Mouse (Mus musculus) c-Kit-negative CD71-positive TER-119-positive erythroid progenitor cells, embryonic 14.5 days (primary cell): ENCODE measurements at regions not wholly inside any gene's neighbourhood (a gene's known extent, or its start where the extent isn't known, plus 50 kb on each side); places are given as distances from the start of the nearest gene placed in this dataset.
"Not testable (repeated sequence)": the region's sequence is repeated elsewhere in the genome, so short reads cannot be mapped to it uniquely, and the experiment has no call there.

Experiments used
- DNase-seq: peaks from one replicate; pipeline ENCODE4 v3.0.0-alpha.2; 2013; ENCODE audit warnings: low read depth, low spot score

- DNase-seq: no peak
These were observed 795.3 kb downstream of the Cypt12 start for GRCm38 (mm10) chr3:18743474-18743873.

- DNase-seq: no peak
These were observed 796.0 kb downstream of the Cypt12 start for GRCm38 (mm10) chr3:18744216-18744615.

GRCm38 (mm10) chr3:18746206-18746605 is 798.0 kb downstream of the Cypt12 start:
- no peak for DNase-seq

GRCm38 (mm10) chr3:18746898-18747297 is 798.7 kb downstream of the Cypt12 start:
- no peak for DNase-seq

- DNase-seq: no peak
These were observed 803.5 kb downstream of the Cypt12 start for GRCm38 (mm10) chr3:18751660-18752259.

- no peak for DNase-seq
These were observed 816.3 kb downstream of the Cypt12 start for GRCm38 (mm10) chr3:18764301-18765078.

- no peak for DNase-seq
These were observed 830.3 kb downstream of the Cypt12 start for GRCm38 (mm10) chr3:18778481-18778880.

GRCm38 (mm10) chr3:18787531-18788176 is 839.4 kb downstream of the Cypt12 start:
- no peak for DNase-seq

GRCm38 (mm10) chr3:18802794-18803193 is 825.7 kb downstream of the 1700064H15Rik start:
- no peak for DNase-seq

GRCm38 (mm10) chr3:18828788-18829320 is 799.6 kb downstream of the 1700064H15Rik start:
- not testable (repeated sequence) for DNase-seq

GRCm38 (mm10) chr3:18868117-18868739 is 760.2 kb downstream of the 1700064H15Rik start:
- no peak for DNase-seq

GRCm38 (mm10) chr3:18868758-18869157 is 759.7 kb downstream of the 1700064H15Rik start:
- DNase-seq: no peak

GRCm38 (mm10) chr3:18877060-18877459 is 751.4 kb downstream of the 1700064H15Rik start:
- no peak for DNase-seq

- DNase-seq: no peak
These were observed 750.9 kb downstream of the 1700064H15Rik start for GRCm38 (mm10) chr3:18877572-18877971.

GRCm38 (mm10) chr3:18881186-18881585 is 747.3 kb downstream of the 1700064H15Rik start:
- no peak for DNase-seq

GRCm38 (mm10) chr3:18892813-18893212 is 735.7 kb downstream of the 1700064H15Rik start:
- no peak for DNase-seq

GRCm38 (mm10) chr3:18905769-18906168 is 722.7 kb downstream of the 1700064H15Rik start:
- no peak for DNase-seq

- DNase-seq: no peak
These were observed 722.3 kb downstream of the 1700064H15Rik start for GRCm38 (mm10) chr3:18906210-18906609.

GRCm38 (mm10) chr3:18908737-18909136 is 719.7 kb downstream of the 1700064H15Rik start:
- no peak for DNase-seq

GRCm38 (mm10) chr3:18928401-18929104 is 699.9 kb downstream of the 1700064H15Rik start:
- no peak for DNase-seq

- DNase-seq: no peak
These were observed 699.4 kb downstream of the 1700064H15Rik start for GRCm38 (mm10) chr3:18929105-18929492.
